Mouse (Mus musculus) bone marrow macrophage, adult 2 months (primary cell): ENCODE measurements around the gene Cyfip1.

Experiments
- CTCF ChIP-seq: IDR thresholded peaks from 2 replicates; pipeline ENCODE4 v1.5.1; 2012; ENCODE audit warnings: low read depth, mild to moderate bottlenecking, low read length, moderate library complexity
- POLR2A ChIP-seq: IDR thresholded peaks from 2 replicates; pipeline ENCODE4 v1.6.1; 2012; ENCODE audit warnings: mild to moderate bottlenecking, low read depth, low read length, borderline replicate concordance

GRCm38 (mm10) chr7:55846606-55847312 is 5.2 kb downstream of the Cyfip1 start:
- TF ChIP-seq CTCF, result no peak
- TF ChIP-seq POLR2A, result no peak
